Mouse (Mus musculus) erythroid progenitor cell, adult 5-6 weeks (primary cell): ENCODE measurements around the gene Nfatc2ip. TPM values are rescaled to one million over a fixed set of nuclear protein-coding genes. Genes with fewer than 3 reads are reported as not detected.

Experiments
- ATAC-seq: replicated peaks from 2 replicates; pipeline ENCODE4 v1.8.0; 2016; ENCODE audit warnings: moderate number of reproducible peaks, mild to moderate bottlenecking, moderate TSS enrichment, inconsistent platforms; ENCODE audit not compliant: poor library complexity, low FRiP score, severe bottlenecking
- total RNA-seq, 2 experiments: library from RNA; stranded (forward) in 1 of 2; stranded (reverse) in 1 of 2; fragments of 150-400 nt in 1 of 2; fragments of 186-747, 209-891 nt in 1 of 2; gene quantifications; 2 replicates each; pipeline versions ENCODE4 v1.2.3 to v1.2.4; 2015 to 2017; ENCODE audit warnings: low replicate concordance in 2 of 2

Nfatc2ip gene
- total RNA-seq, 2 experiments from 2014 or later, result 10.1 to 22.7 TPM

DNA sequence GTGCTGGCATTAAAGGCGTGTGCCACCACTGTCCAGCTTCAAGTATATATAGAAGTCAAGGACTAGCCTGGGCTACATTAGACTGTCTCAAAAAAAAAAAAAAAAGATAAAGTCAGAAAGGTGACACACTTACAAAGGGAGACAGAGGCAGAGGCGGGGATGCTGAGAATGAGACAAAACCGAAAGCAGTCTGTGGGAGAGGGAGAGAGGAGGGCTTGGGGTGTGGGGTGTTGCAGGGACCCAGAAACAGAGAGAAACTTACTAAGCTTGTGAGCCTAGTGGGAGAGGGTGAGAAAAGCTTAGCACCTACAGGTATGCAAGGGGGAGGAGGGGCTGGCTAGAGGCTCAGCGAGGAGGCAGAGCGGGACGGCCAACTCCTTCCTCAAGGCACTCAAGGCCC, 38.7 kb downstream of the Nfatc2ip start:
- no peak for ATAC-seq

DNA sequence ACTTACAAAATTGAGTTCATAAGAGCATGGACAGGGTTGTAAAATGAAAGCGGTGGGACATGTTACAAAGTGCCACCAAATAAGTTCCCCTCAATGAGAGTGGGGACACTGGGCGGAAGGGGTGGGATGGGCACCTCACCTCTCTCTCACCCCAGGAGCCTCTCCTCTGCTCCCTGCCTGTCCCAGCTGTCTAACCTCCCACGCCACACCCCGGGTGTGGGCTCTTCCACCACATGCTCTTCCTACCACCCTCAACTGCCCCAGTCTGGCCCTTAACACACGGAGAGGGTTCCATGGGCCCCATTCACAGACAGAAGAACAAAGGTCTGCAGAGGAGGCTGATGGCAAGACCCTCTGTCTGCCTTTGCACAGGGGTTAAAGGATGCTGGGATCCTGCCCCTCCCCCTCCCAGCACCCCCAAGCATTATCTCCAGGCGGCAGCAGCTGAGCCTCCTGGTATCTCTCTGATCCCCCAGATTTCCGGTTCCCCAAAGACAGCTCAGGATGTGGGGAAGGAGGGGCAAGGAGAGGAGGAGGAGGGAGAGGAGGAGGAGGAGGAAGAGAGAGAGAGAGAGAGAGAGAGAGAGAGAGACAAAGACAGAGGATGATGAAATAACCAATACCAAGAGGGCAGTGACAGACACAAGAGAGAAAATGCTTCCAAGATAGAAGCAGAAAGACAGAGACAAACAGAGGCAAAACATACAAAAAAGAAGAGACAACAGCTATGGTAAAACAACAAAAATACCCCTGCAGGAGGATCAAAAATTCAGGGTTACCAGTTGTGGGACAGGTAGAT, 39.5 kb downstream of the Nfatc2ip start:
- peak; percentile 65 for ATAC-seq

DNA sequence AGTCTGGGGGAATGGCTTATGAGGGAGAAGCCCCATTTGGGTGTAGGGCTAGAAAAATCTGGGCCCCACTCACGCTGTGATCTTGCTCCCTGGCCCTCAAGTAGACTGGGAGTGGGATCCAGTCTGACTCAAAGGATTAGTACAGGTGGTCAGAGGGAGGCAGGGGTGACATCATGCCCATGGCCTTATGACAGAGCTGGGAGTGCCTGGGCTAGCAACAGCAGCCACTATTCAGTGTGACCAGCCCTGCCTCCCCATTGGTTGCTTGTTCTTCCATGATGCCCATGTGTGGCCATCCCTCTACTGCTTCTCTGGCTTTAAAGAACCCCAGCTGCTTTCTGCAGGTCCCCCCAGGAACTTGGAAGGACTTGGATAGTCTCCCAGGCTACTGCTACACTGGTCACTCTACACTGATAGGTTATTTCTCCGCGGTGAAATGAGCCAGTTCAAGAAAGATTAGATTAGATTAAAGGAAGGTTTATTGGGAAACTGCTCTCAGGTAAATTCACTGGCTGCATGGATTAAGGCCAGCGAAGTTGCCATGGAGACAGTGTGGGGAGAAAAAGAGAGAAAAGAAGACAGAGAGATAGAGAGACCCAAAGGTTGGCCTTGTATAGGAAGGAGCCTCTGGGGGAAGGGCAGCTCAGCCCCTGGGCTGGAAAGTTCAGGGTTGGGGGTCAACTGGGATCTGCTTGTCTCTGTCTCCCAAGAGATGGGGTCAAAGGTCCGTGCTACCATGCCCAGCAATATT, 40.5 kb downstream of the Nfatc2ip start:
- ATAC-seq, result no peak

DNA sequence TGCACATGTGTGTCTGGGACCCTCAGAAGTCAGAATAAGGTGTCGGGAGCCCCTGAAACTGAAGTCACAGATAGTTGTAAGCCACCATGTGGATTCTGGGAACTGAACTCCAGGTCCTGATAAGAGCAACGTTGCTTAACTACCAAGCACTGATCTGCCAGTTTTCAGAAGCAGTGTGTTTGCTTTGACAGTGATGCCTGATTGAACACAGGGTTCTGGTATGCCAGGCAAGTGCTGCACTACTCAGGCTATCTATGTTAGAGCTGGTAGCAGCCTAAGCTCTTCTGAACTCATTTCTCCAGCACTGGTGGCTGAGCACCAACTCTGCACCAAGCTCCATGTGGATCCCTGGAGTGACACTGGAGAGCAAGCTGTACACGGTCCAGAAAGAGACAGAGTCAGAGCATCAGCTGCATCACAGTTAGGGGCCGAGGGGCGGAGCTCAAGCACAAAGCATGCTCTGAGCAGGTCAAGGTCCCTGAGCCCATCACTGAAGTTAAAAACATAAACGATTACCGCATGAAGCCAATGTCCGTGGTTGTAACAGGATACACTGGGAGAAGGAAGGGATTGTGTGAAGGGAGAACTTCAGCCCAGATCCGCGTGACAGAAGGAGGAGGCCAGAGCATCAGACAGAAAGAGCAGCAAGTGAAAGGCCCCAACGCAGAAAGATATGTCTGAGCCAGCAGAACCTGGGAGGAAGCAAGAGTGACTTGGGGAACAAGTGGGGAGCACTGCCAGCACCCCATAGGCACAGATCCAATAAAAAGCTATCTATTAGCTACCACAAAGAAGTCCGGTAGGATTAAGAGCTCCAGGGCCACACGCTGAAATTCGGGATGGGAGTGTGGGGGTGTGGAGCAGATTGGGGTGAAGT, 41.6 kb downstream of the Nfatc2ip start:
- no peak for ATAC-seq

DNA sequence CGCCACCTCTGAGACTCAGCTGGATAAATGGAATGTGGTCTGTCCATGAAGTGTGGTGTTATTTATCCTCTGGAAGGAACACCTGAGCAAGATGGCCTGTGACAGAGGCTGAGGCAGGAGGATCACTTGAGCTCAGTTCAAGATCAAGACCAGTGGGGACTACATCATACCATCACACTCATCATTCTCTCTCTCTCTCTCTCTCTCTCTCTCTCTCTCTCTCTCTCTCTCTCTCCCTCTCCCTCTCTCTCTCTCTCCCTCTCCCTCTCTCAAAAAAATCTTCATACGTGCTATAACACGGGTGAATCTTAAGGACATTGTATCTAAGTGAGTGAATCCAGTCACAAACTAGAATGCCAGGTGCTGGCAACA, 42.6 kb downstream of the Nfatc2ip start:
- no peak for ATAC-seq

DNA sequence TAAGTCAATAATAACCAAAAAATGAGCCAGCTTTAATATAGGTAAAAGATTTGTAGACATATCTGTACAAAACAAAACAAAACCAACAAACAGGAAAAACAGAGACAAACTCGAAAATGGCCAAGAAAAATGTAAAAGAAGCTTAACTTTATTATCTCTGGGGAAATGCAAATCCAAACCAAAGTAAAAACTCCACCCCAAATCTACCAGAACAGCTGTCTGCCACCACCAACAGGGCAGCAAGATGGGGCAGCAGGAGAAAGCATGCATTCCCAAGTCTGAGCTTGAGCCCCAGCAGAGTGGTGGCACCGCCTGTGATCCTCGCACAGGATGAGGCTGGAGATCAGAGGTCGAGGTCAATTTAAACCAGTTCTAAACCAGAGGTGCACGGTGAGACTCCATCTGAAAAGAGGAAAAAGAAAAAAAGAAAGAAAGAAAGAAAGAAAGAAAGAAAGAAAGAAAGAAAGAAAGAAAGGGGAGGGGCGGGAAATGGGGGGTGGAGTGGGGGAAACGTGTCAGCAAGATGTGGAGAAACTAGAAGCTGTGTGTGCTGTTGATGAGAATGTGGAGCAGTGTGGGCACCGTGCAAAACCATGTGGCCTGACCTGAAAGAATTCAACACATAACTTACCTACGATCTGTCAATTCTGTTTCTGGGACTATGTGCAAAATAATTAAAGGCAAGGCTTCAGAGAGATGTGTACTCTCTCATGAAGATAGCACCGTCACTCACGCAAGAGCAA, 43.1 kb downstream of the Nfatc2ip start:
- no peak for ATAC-seq

DNA sequence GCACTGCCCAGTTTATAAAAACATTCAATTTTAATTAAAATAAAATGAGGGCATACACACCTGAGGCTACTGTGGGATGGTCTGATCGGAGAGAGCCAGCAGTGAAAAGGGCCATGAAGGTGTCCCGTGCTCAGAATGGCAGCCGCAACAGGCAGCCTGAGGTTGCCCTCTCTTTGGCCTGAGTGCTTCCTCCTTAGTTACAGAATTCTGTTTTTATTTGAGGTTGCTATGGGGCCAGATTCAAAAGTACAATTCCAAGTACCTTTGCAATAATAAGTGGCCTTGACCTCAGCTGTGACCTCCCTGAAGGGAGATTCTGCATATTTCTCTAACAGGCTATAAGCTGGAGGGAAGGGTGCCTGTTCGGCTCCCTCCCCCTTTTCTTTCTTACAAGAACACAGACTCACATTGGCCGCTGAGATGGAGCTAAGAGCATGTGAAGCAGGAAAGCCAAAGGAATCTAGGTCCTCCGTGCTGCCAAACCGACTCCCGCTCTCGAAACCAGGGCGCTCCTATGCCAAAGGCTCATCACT, 45.1 kb downstream of the Nfatc2ip start:
- no peak for ATAC-seq

DNA sequence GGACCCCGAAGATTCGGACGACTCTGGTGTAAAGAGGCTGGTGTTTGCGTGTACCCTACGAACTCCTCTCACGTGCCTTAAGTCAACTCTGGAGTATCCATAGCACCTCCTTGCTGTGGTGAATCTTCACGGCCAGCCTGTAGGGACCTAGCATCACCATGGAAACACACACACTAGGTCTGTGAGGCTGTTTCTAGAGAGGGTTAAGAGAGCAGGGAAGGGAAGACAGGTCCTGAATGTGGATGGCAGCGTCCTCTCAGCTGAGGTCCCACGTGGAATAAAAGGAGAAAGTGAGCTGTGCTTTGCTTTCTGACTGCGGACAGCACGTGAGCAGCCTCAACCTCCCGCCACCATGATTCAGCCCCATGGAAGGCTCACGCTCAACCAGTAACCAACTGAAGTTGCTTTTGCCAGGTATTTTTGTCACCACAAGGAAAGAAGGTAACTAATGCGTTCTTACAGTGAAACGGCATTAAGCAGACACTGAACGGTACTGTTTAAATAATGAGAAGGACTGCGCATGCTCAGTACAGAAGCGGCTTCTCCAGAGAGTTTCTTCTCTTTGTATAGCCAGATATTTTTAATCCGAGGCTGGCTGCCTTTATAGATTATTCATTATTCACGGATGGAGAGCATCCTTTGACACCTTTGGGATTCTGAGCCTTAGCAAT, 45.7 kb downstream of the Nfatc2ip start:
- ATAC-seq, result no peak

DNA sequence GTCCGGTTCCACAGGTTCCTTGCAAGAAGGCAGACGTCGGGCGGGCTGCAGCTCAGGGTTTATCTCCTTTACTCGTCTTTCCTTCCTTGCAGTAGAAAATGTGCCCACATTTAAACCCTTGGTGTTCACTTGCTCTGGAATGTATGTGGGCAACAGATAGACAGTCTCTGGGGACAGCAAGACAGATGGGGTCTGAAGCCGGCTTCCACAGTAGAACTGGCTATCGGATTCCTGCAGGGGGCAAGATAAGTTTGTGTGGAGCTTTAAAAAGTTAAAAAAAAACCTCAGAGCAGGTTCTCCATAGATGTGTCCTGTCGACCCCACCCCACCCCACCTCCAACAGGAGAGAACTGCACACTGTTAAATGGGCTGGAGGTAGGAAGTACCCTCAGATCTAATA, 48.2 kb downstream of the Nfatc2ip start:
- no peak for ATAC-seq

DNA sequence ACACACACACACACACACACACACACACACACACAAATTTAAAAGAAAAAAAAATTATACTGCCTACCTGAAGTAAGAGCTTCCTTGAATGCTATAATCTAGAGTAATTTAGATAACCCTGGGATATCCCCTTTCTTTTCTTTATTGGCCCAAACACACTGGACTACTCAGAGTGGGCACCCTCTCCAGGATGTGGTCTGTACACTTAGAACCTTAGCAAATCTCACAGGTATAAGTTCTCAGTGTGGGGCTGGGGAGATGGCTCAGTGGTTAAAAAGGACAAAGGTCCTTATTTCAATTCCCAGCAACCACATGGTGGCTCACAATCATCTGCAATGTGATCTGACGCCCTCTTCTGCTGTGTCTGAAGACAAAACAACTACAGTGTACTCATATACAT, 49.4 kb downstream of the Nfatc2ip start:
- no peak for ATAC-seq

DNA sequence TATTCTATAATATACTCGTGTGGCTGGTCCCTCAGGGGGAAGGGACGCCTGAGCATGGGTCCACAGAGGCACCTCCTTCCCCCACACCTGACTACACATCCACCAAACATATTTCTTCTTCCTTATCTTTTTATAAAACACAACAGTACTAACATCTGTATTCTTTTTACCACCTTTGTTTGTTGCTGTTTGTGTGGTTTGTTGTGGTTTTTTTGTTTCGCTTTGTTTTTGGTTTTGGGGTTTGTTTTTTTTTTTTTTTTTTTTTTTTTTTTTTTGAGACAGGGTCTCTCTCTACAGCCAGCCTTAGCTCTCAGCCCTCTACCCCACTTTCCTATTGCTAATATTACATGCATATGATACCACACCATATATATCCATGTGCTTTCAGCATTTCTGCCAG, 50.6 kb downstream of the Nfatc2ip start:
- ATAC-seq, result no peak

DNA sequence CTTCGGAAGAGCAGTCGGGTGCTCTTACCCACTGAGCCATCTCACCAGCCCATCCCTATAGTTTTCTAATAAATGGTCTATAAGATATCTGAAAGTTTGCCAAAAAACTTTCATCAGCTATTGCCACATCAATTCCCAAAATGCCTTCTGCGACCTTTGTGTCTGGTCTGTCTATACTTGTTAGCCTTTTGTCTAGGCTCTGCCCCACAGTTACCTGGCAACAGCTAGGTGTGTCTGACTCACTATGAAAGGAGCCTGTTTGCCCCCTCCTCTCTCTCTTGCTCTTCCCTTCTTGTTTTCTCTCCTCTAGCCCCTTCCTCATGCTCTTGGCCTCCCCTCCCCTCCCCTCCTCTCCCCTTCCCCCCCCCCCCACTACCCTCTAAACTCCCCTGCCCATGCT, 51.0 kb downstream of the Nfatc2ip start:
- no peak for ATAC-seq

DNA sequence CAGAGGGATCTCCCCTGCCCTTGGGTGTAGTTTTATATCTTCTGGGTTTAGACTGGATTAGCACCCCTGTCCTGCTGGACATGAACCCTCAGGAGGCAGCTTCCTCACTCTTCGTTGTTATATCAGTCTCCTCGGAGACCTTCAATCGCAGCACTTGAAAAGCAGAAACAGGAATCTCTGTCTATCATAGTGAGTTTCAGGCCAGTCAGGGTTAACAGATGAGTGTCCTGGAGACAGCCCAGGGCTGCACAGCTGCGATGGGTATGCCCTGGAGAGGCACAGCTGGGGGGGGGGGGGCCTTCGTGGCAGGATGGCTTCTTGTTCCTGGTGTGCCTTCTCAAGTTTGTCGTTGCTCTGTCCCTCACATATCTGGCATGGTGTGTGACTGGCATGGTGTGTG, 55.6 kb downstream of the Nfatc2ip start:
- ATAC-seq, result no peak

DNA sequence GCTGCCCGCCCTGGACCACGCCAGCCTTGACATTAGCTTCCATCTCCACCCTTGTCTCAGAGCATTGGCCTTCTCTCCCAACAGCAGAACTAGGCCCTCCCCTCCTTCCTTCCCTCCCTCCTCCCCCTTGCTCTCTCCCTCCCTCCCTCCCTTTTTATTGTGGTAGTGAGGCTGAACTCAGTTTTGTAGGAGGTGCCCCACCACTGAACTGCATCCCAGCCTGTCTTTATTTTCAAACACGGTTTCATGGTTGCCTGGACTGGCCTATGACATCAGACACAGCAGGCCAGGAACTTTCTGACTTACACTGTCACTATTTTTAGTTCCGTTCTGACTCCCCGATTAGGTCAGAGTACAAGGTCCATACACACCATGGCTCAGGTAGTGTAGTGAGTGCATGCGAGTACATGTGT, 56.3 kb downstream of the Nfatc2ip start:
- no peak for ATAC-seq

DNA sequence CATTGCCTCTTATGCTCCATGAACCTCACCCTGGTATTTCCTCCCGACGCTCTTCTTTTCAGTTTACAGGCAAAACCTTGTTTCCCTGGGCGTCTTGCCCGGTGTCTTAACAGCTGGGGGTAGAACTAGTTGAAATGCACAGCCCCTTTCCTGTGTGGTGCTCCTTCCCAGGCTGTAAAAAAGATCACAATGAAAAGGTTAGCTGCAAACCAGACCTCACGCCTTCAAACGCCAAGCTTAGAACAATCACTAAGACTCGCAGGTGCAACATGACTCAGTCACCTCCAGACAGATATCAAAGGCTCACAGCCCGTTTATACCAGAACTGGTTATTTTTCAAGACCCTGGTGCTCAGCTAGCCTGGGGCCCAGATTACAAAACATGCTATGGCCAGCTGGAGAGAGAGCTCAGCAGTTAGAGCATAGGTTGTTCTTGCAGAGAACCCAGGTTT, 57.0 kb downstream of the Nfatc2ip start:
- no peak for ATAC-seq

DNA sequence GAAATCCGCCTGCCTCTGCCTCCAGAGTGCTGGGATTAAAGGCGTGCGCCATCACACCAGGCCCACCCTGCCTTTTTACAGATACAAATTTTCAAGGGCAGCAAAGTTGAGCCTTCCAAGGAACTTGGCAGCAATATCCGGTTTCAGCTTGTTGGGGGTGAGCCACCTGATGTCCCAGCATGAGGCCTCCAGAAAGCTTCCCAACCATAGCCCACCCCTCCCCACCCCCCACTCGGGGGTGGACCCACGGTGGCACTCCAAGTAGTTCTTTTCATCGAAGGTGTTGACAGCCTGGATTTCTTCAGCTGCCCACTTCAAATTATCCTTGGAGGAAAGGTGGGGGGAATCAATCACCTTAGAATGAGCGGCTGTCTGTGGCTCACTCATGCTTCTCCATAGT, 57.6 kb downstream of the Nfatc2ip start:
- no peak for ATAC-seq

DNA sequence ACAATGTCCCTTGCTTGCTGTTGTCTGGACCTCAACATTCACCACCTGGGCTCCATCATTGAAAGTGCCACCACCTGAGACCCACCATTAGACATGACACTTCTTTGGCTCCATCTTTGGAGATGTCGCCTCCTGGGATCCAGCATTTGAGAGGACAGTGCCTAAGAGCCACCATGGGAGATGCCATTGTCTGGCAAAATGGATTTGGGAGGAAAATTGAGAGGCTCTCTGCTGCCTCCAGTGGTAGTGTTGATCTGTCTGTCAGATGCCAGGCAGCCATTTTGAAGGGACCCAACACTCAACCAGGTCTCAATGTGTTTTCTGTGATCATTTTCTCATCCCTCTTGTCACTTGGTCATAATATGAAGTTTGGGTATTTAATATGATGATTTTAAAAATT, 61.0 kb downstream of the Nfatc2ip start:
- no peak for ATAC-seq
